Mouse (Mus musculus): ENCODE results near the gene Grk5.

DNA sequence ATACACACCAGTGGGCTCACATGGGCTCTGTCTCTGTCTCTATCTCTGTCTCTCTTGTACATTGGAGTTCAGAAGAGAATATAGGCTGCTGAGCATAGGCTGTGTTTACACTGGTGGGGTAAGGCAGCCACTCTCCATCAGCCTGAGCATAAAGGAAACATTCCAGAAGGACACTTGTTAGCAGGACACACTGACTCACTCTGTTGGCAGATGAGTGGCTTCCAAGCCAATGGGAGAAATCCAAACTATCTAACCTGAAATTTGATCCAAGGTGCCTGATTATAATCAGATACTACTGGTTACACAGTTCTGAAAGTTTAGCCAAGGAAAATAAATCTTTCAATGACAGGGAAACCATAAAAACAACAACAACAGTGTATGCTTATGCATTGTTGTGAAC is 43.8 kb upstream of the Grk5 start:
- TF ChIP-seq CTCF (IDR thresholded peaks at IDR 0.05; ENCODE audit: extremely low read depth, insufficient read depth, low read length): no peak
- TF ChIP-seq POLR2A (IDR thresholded peaks at IDR 0.05; ENCODE audit: extremely low read depth, insufficient read depth, low read length): no peak

All from cortical plate, adult 2 months (tissue).